Mouse (Mus musculus) cerebellum, adult 11 months (tissue): Measurements from ENCODE around the gene Kcnip1.
A peak's percentile ranks its signal among the peaks of the same experiment; 100 is the strongest.

Experiments used
- DNase-seq: peaks from one replicate; pipeline ENCODE4 v3.0.0; 2022

Kcnip1 gene

GRCm38 (mm10) chr11:33937641-33938040, 55.3 kb downstream of the Kcnip1 start:
- no peak for DNase-seq

- no peak for DNase-seq
Measured at GRCm38 (mm10) chr11:33934286-33934685, 58.7 kb downstream of the Kcnip1 start.

- no peak for DNase-seq
Measured at GRCm38 (mm10) chr11:33932386-33933111, 60.4 kb downstream of the Kcnip1 start.

- no peak for DNase-seq
Measured at GRCm38 (mm10) chr11:33931836-33932385, 61.0 kb downstream of the Kcnip1 start.

GRCm38 (mm10) chr11:33929412-33929811, 63.5 kb downstream of the Kcnip1 start:
- no peak for DNase-seq

- DNase-seq: no peak
Measured at GRCm38 (mm10) chr11:33928658-33929057, 64.3 kb downstream of the Kcnip1 start.

- DNase-seq: no peak
Measured at GRCm38 (mm10) chr11:33927836-33928235, 65.1 kb downstream of the Kcnip1 start.

- DNase-seq: no peak
Measured at GRCm38 (mm10) chr11:33927321-33927720, 65.6 kb downstream of the Kcnip1 start.

- DNase-seq: no peak
Measured at GRCm38 (mm10) chr11:33926551-33926950, 66.4 kb downstream of the Kcnip1 start.

- no peak for DNase-seq
Measured at GRCm38 (mm10) chr11:33925778-33926177, 67.2 kb downstream of the Kcnip1 start.

- no peak for DNase-seq
Measured at GRCm38 (mm10) chr11:33923031-33923430, 69.9 kb downstream of the Kcnip1 start.

- DNase-seq: no peak
Measured at GRCm38 (mm10) chr11:33921451-33921850, 71.5 kb downstream of the Kcnip1 start.

GRCm38 (mm10) chr11:33919826-33920225, 73.1 kb downstream of the Kcnip1 start:
- DNase-seq: no peak

GRCm38 (mm10) chr11:33918424-33918823, 74.5 kb downstream of the Kcnip1 start:
- no peak for DNase-seq

- DNase-seq: peak; percentile 53
Measured at GRCm38 (mm10) chr11:33917574-33917973, 75.4 kb downstream of the Kcnip1 start.

GRCm38 (mm10) chr11:33914216-33914615, 78.7 kb downstream of the Kcnip1 start:
- DNase-seq: no peak

- no peak for DNase-seq
Measured at GRCm38 (mm10) chr11:33913061-33913460, 79.9 kb downstream of the Kcnip1 start.

GRCm38 (mm10) chr11:33912151-33912571, 80.8 kb downstream of the Kcnip1 start:
- peak; percentile 30 for DNase-seq

- no peak for DNase-seq
Measured at GRCm38 (mm10) chr11:33910982-33911381, 82.0 kb downstream of the Kcnip1 start.

GRCm38 (mm10) chr11:33908360-33909175, 84.4 kb downstream of the Kcnip1 start:
- no peak for DNase-seq

- DNase-seq: no peak
Measured at GRCm38 (mm10) chr11:33903494-33903893, 89.5 kb downstream of the Kcnip1 start.

- no peak for DNase-seq
Measured at GRCm38 (mm10) chr11:33902377-33902776, 90.6 kb downstream of the Kcnip1 start.

GRCm38 (mm10) chr11:33901783-33902182, 91.2 kb downstream of the Kcnip1 start:
- no peak for DNase-seq

GRCm38 (mm10) chr11:33891084-33891483, 101.9 kb downstream of the Kcnip1 start:
- no peak for DNase-seq
